Mouse (Mus musculus) C2C12 (cell line): ENCODE data around the gene Med13.
"Not testable (repeated sequence)": the region's sequence is repeated elsewhere in the genome, so short reads cannot be mapped to it uniquely, and the experiment has no call there.

ENCODE experiments used
- CEBPB ChIP-seq: IDR thresholded peaks from one replicate; pipeline ENCODE4 v1.6.1; 2011; ENCODE audit warnings: low read depth, mild to moderate bottlenecking, control low read depth, moderate library complexity
- CTCF ChIP-seq: IDR thresholded peaks from one replicate; pipeline ENCODE4 v1.5.1; 2011; ENCODE audit not compliant: control insufficient read depth, insufficient read depth, insufficient read length
- MAX ChIP-seq: IDR thresholded peaks from one replicate; pipeline ENCODE4 v1.6.1; 2011; ENCODE audit warnings: mild to moderate bottlenecking, control low read depth
- MYOD1 ChIP-seq: IDR thresholded peaks from one replicate; pipeline ENCODE4 v1.6.1; 2011; ENCODE audit warnings: low read depth; ENCODE audit not compliant: control insufficient read depth, insufficient read length
- MYOG ChIP-seq: IDR thresholded peaks from one replicate; pipeline ENCODE4 v1.6.1; 2011; ENCODE audit not compliant: control insufficient read depth, insufficient read length; ENCODE audit errors: extremely low read depth

DNA sequence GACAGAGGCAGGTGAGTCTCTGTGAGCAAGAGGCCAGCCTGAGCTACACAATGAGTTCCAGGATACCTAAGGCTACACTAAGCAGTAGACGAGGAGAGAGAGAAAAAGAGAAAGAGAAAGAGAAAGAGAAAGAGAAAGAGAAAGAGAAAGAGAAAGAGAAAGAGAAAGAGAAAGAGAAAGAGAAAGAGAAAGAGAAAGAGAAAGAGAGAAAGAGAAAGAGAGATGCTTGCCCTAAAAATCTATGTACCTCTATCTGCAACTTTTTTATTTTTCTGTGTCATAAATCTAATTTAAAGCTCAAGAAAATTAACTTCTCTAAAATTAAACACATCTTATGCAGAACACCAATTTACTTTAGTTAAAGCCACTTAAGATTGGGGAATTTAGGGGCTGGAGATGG lies 12.5 kb downstream of the Med13 start:
- not testable (repeated sequence) for TF ChIP-seq CTCF, MYOG, CEBPB, MYOD1, MAX
